Mouse (Mus musculus) G1E (cell line): ENCODE results near the gene Cox18. TPM values are rescaled to one million over a fixed set of nuclear protein-coding genes. Genes with fewer than 3 reads are reported as not detected.

Experiments used
- ATAC-seq: 2 replicates; pipeline ENCODE4 v1.8.0; 2016; ENCODE audit warnings: mild to moderate bottlenecking; ENCODE audit not compliant: insufficient number of reproducible peaks, poor library complexity, low FRiP score, severe bottlenecking; ENCODE audit errors: extremely low read depth
- DNase-seq: peaks from one replicate; pipeline ENCODE4 v3.0.0; 2012; ENCODE audit warnings: low spot score
- H3K27me3 ChIP-seq: 2 replicates; pipeline ENCODE4 v1.6.1; 2012; ENCODE audit warnings: mild to moderate bottlenecking, low read length, inconsistent platforms; ENCODE audit not compliant: insufficient read depth
- H3K36me3 ChIP-seq: replicated peaks from 2 replicates; pipeline ENCODE3; 2012; ENCODE audit warnings: mild to moderate bottlenecking, inconsistent platforms
- H3K4me1 ChIP-seq: 2 replicates; pipeline ENCODE4 v1.6.1; 2012; ENCODE audit warnings: low read depth, low read length, inconsistent platforms, mixed read lengths; ENCODE audit not compliant: insufficient read depth
- H3K4me3 ChIP-seq: 2 replicates; pipeline ENCODE4 v1.5.1; 2012; ENCODE audit warnings: low read depth, mild to moderate bottlenecking, inconsistent platforms, low read length, moderate library complexity, mixed read lengths
- H3K9me3 ChIP-seq: replicated peaks from 2 replicates; pipeline ENCODE4 v1.6.1; 2012; ENCODE audit warnings: inconsistent platforms
- CTCF ChIP-seq: IDR thresholded peaks from 2 replicates; pipeline ENCODE4 v1.5.1; 2012; ENCODE audit warnings: low read depth, low read length, inconsistent platforms, mixed read lengths
- GATA1 ChIP-seq: IDR thresholded peaks from 2 replicates; pipeline ENCODE4 v1.6.1; 2012; ENCODE audit warnings: borderline replicate concordance, low read length, inconsistent platforms, mixed read lengths
- GATA2 ChIP-seq: IDR thresholded peaks from 2 replicates; pipeline ENCODE4 v1.6.1; 2012; ENCODE audit warnings: low read depth, low read length, inconsistent platforms, borderline replicate concordance
- POLR2AphosphoS5 ChIP-seq: IDR thresholded peaks from 2 replicates; pipeline ENCODE4 v1.6.1; 2012; ENCODE audit warnings: low read depth, low read length, inconsistent platforms; ENCODE audit not compliant: insufficient replicate concordance
- TAL1 ChIP-seq: conservative IDR thresholded peaks from 2 replicates; pipeline ENCODE4 v1.6.1; 2012; ENCODE audit warnings: low read depth, low read length, inconsistent platforms, mixed read lengths
- polyA plus RNA-seq: library from polyadenylated mRNA; stranded (reverse); fragments of >175 nt; gene quantifications from 2 replicates; pipeline ENCODE4 v1.2.3, GENCODE M21; 2012
- total RNA-seq, 2 experiments: library from RNA; stranded (forward) in 1 of 2; stranded (reverse) in 1 of 2; fragments of 200-1000 nt in 1 of 2; fragments of >200 nt in 1 of 2; fragmentation: Nextera tagmentation in 1 of 2; gene quantifications; 2 replicates each; pipeline ENCODE4 v1.2.3; 2014 to 2017

Gene Cox18
- total and polyA plus RNA-seq, 3 experiments = 27.9 to 66.0 (median 58.3) TPM

- Histone ChIP-seq H3K36me3 (peaks cover 91% of the 10 kb centered on the region), H3K4me1 (no peaks in the 10 kb centered on the region), H3K4me3 (no peak overlapping the region), H3K9me3 (no peaks in the 10 kb centered on the region), H3K27me3 (no peaks in the 10 kb centered on the region)
- ATAC-seq (no peak), DNase-seq (no peak)
- TF ChIP-seq TAL1 (no peak), GATA1 (no peak), GATA2 (no peak), POLR2AphosphoS5 (no peak), CTCF (no peak)
These were observed 11.4 kb upstream of the Cox18 start for GRCm38 (mm10) chr5:90235217-90235616.

DNA sequence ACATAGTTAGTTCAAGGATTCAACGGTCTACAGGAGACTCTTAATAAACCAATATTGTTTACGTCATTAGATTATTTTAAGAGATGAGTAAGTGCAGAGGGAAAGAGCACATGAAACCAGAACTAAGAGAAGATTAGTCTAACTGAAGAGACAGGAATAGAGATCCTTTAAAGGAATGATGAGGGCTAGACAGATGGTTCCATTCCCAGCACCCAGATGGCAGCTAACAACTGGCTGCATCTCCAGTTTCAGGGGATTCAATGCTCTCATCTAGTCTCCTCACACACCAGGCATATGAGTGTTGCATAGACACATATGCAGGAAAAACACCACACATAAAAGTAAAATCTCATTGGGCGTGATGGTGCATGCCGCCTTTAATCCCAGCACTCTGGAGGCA is 9.5 kb upstream of the Cox18 start:
- H3K9me3 ChIP-seq = no peaks in the 10 kb centered on the region
- H3K36me3 ChIP-seq = peaks cover 93% of the 10 kb centered on the region
- H3K4me1 ChIP-seq = no peaks in the 10 kb centered on the region
- TF ChIP-seq TAL1 = no peak
- no peak for TF ChIP-seq GATA2
- no peak for TF ChIP-seq CTCF
- TF ChIP-seq POLR2AphosphoS5 = no peak
- TF ChIP-seq GATA1 = no peak
- no peak for ATAC-seq
- no peak for DNase-seq
- no peaks in the 10 kb centered on the region for H3K27me3 ChIP-seq
- H3K4me3 ChIP-seq = no peak overlapping the region

DNA sequence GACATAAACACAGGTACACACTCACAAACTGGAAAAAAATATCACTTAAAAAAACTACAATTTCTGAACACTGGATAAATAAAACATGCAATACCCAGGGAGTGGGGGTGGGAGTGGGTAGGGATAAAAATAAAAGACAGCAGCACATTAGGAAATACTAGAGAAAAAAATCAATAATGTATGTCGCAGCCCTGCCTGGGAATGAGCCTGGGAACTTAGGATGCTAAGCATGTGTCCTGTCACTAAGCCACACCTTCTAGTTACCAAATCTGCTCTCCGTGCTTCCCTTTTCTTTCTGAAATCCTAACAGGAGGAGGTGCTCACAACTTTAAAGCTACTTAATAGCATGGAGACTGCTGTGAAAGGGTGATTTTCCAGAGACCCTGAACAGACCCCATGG is 6.0 kb upstream of the Cox18 start:
- ATAC-seq (no peak), DNase-seq (no peak)
- peaks cover 84% of the 10 kb centered on the region for H3K36me3 ChIP-seq
- TF ChIP-seq TAL1 (no peak), GATA2 (no peak), GATA1 (no peak), CTCF (no peak), POLR2AphosphoS5 (no peak)
- peaks cover 8% of the 10 kb centered on the region for H3K4me1 ChIP-seq
- no peak overlapping the region for H3K4me3 ChIP-seq
- H3K9me3 ChIP-seq = no peaks in the 10 kb centered on the region
- H3K27me3 ChIP-seq = no peaks in the 10 kb centered on the region

- ATAC-seq = no peak
- TF ChIP-seq POLR2AphosphoS5 (no peak), TAL1 (no peak), GATA1 (no peak), CTCF (no peak), GATA2 (no peak)
- peaks cover 64% of the 10 kb centered on the region for H3K36me3 ChIP-seq
- H3K27me3 ChIP-seq = no peaks in the 10 kb centered on the region
- H3K4me3 ChIP-seq = no peak overlapping the region
- peaks cover 20% of the 10 kb centered on the region for H3K4me1 ChIP-seq
- H3K9me3 ChIP-seq = no peaks in the 10 kb centered on the region
- DNase-seq = no peak
These were observed 2.9 kb upstream of the Cox18 start for GRCm38 (mm10) chr5:90226696-90227095.

DNA sequence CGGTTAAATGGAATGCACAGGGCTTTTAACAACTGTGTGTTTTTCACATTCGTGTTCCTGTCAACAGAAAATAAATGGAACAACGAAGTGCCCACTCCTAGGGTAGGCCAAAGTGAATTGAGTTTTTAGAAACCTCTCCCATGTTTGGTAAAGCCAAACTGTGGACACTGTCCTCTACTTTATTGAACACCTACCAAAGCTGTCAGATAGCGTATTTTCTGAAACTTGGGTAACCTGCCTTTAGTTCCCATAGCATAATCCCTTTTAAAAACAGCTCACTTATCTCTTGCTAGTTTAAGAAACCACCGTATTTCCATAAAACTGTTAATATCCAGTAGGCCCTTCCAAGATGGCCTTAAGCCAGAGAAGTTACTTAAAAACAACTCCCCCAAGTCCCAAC is 929 bp upstream of the Cox18 start:
- ATAC-seq (no peak), DNase-seq (no peak)

DNA sequence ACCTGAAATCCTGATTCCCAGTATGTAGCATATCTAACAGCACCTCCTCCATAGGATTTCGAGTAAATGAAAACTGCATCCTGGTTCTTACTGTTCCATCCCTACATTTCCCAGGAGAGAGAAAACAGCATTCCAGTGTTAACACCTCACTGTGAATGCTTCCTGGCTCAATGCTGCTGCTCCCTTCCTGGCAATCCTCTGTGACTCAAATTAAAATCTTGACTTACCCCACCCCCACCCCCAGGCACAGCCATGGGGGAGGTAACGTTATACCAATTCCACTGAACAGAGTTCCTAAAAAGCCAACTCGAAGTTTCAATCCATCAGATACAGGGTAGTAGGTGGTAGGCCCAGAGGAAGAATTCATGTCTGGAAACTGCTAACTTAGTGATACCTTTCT is 864 bp downstream of the Cox18 start:
- peak; percentile 6 for DNase-seq
- peaks cover 20% of the 10 kb centered on the region for H3K4me1 ChIP-seq
- H3K4me3 ChIP-seq = peak overlapping the region; percentile 94
- TF ChIP-seq GATA2 (no peak), POLR2AphosphoS5 (no peak), GATA1 (no peak), CTCF (no peak), TAL1 (no peak)
- no peak for ATAC-seq
- H3K27me3 ChIP-seq = no peaks in the 10 kb centered on the region
- no peaks in the 10 kb centered on the region for H3K9me3 ChIP-seq
- peaks cover 65% of the 10 kb centered on the region for H3K36me3 ChIP-seq

More for the DNA sequence above, 929 bp upstream of the Cox18 start:
- no peaks in the 10 kb centered on the region for H3K27me3 ChIP-seq
- H3K9me3 ChIP-seq = no peaks in the 10 kb centered on the region
- H3K4me1 ChIP-seq = peaks cover 20% of the 10 kb centered on the region
- H3K36me3 ChIP-seq = peaks cover 66% of the 10 kb centered on the region
- no peak overlapping the region; the same call in 1 of the 2 replicates for H3K4me3 ChIP-seq
- no peak for TF ChIP-seq TAL1
- TF ChIP-seq POLR2AphosphoS5 = no peak

DNA sequence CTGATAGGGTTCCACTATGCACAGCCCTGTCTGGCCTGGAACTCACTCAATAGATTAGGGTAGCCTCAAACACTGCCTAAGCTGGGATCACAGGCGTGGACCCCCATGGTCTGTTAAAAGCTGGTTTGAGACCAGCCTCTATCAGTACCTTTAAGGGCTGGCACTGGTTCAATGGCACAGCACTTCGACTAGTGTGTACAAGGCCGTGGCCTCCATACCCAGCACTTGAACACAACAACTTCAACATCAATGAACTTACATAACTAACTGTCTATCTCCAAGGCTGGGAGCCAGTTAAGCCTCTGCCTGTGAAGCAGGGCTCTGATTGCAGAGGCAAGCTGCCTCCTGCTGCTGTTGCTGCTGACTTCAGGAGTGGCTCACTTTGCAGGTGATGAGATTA is 6.0 kb downstream of the Cox18 start:
- ATAC-seq (no peak), DNase-seq (no peak)
- Histone ChIP-seq H3K36me3 (peaks cover 92% of the 10 kb centered on the region), H3K9me3 (no peaks in the 10 kb centered on the region), H3K27me3 (no peaks in the 10 kb centered on the region), H3K4me3 (no peak overlapping the region), H3K4me1 (peaks cover 8% of the 10 kb centered on the region; the same call in 1 of the 2 replicates)
- TF ChIP-seq GATA2 (no peak), GATA1 (no peak), CTCF (no peak), TAL1 (no peak)
